Mouse (Mus musculus): ENCODE measurements at regions not wholly inside any gene's neighbourhood (a gene's known extent, or its start where the extent isn't known, plus 50 kb on each side); places are given as distances from the start of the nearest gene placed in this dataset.

DNA sequence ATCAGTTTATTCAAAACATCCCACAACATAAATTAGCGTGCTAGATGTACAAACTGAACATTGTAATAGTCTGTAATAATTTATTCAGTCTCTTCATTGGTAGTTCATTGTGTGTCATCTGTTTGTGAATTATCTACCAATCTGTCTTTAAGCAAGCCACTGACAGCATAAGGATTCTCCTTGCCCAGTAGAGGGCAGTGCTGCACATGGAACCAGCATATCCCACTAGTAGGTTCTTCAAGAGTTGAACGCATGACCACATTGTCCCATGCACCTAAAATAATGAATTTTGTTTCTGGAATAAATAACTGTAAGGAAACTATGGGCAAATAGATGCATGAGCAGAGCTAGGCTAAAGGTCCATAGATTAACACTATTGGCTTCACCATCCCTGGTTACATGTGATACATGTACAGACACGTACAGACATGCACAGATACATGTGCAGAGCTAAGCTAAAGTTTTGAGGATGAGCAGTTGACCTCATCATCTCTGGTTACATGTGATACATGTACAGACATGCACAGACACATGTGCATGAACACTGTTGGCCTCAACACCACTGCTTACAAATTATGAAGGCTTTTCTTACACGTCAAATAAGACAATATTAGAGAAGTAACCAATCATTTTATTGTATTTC, 143.0 kb upstream of the Ctnnd2 start:
- peak; percentile 73 to 74 for DNase-seq

DNA sequence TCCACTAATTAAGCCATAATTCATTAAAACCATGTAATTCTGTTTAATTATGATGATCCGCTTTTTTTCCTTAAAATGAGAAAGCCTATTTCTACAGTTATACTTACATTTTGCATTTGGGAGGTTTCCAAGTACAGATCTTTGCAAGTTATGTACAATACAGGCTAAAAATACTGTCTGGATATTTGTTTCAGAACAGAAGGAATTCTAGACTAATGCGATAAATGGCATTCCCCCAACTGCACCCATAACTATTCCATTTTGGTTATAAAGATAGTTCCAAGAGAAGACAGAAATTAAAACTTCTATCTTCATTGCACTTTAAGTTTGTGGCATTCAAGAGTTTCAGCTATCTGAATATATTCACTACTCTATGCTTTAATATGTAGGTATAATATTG, 137.0 kb upstream of the Ctnnd2 start:
- no peak for DNase-seq

GRCm38 (mm10) chr15:30050851-30051250, 121.5 kb upstream of the Ctnnd2 start:
- DNase-seq: no peak

- DNase-seq: no peak
Observed at GRCm38 (mm10) chr15:30059808-30060207, 112.6 kb upstream of the Ctnnd2 start.

DNA sequence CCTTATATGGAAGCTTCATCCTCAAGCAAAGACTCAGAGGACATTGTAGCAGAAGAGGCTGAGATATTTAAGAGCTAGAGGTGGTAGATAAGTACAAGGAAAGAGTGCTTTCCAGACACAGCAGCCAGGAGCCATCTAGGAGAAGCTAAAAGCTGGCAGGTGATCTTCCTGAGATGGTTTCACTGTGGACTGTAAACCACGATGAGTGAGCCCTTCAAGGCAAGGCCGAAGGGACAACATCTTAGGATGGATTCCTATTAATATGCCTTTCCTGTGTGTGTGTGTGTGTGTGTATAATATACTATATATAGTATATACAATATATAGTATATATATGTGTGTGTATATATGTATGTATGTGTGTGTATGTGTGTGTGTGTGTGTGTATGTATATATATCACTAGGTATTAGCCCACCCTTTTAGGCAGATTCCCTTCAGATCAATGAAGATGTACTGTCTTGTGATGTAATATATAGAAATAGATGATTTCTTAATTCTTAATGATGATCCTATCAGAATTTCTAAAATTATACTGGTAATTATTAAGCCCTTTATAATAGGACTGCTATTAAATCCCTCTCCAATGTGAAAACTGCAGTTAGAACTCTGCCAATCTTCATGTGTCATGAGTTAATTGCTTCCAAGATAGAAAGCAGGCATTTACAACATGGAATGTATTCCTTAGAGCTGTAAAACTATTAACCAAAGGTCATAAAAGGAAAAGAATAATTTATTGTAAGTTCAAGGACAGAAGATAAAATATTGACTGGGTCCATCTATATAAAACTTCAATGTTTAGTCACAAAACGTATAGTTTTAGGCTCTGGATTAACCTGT, 111.7 kb upstream of the Ctnnd2 start:
- DNase-seq: no peak

DNA sequence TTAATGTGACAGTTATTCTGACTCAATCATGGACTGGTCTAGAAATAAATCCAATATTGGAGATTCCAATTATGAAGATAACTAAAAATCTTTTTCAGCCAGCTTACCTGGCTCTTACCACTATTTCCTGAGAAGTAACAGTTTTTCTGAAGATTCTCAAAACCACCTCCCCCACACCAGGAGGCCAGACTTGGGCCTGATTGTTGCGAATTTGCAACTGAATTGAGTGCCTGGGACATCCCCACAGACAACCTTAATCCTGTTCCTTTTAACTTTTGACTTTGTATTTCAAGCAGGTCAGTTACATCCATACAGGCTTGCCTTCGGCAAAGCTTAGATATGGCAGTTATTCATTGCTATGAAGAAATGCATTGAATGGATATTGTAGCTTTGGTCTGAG, 100.7 kb upstream of the Ctnnd2 start:
- no peak for DNase-seq

GRCm38 (mm10) chr15:30072301-30072700, 100.1 kb upstream of the Ctnnd2 start:
- DNase-seq: no peak

DNA sequence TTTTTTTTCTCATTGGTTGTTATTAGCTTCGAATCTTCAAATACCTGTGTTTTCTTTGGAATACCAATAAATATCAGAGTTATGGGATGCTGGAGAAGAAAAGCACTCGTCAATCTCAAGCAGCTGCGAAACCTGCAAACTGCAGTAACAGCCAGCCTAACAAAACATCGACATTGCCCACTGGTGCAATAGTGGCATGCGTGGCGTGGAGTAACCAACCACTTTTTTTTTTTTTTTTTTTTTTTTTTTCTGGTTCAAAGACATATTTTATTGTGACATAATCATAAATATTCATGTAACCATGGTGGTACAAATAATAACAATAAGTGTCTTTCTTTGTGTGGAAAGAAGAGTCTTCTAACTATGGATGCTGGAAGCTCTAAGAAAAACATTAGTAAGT, 85.3 kb upstream of the Ctnnd2 start:
- no peak for DNase-seq

- no peak for DNase-seq
Observed at GRCm38 (mm10) chr15:30122061-30122460, 50.3 kb upstream of the Ctnnd2 start.
